Mouse (Mus musculus): ENCODE measurements around the gene Otulin.

Gene Otulin

GRCm38 (mm10) chr15:27581640-27582039, 48.9 kb downstream of the Otulin start:
- no peak for DNase-seq (ENCODE audit: low read depth)

GRCm38 (mm10) chr15:27580771-27581170, 49.7 kb downstream of the Otulin start:
- no peak for DNase-seq (ENCODE audit: low read depth)

GRCm38 (mm10) chr15:27579853-27580252, 50.6 kb downstream of the Otulin start:
- no peak for DNase-seq (ENCODE audit: low read depth)

GRCm38 (mm10) chr15:27578918-27579317, 51.6 kb downstream of the Otulin start:
- DNase-seq (ENCODE audit: low read depth) = no peak

- DNase-seq (ENCODE audit: low read depth) = peak; percentile 57
Measured at GRCm38 (mm10) chr15:27577915-27578780, 52.3 kb downstream of the Otulin start.

GRCm38 (mm10) chr15:27576886-27577285, 53.6 kb downstream of the Otulin start:
- no peak for DNase-seq (ENCODE audit: low read depth)

- no peak for DNase-seq (ENCODE audit: low read depth)
Measured at GRCm38 (mm10) chr15:27575932-27576331, 54.6 kb downstream of the Otulin start.

GRCm38 (mm10) chr15:27574992-27575781, 55.3 kb downstream of the Otulin start:
- no peak for DNase-seq (ENCODE audit: low read depth)

- no peak for DNase-seq (ENCODE audit: low read depth)
Measured at GRCm38 (mm10) chr15:27571179-27571578, 59.3 kb downstream of the Otulin start.

- no peak for DNase-seq (ENCODE audit: low read depth)
Measured at GRCm38 (mm10) chr15:27570385-27570784, 60.1 kb downstream of the Otulin start.

- DNase-seq (ENCODE audit: low read depth) = no peak
Measured at GRCm38 (mm10) chr15:27569924-27570323, 60.6 kb downstream of the Otulin start.

- DNase-seq (ENCODE audit: low read depth) = no peak
Measured at GRCm38 (mm10) chr15:27568371-27568770, 62.1 kb downstream of the Otulin start.

GRCm38 (mm10) chr15:27567356-27567755, 63.1 kb downstream of the Otulin start:
- DNase-seq (ENCODE audit: low read depth) = no peak

- DNase-seq (ENCODE audit: low read depth) = no peak
Measured at GRCm38 (mm10) chr15:27565626-27566185, 64.8 kb downstream of the Otulin start.

GRCm38 (mm10) chr15:27564106-27565100, 66.1 kb downstream of the Otulin start:
- DNase-seq (ENCODE audit: low read depth) = peak; percentile 25

- DNase-seq (ENCODE audit: low read depth) = no peak
Measured at GRCm38 (mm10) chr15:27560315-27560714, 70.2 kb downstream of the Otulin start.

- no peak for DNase-seq (ENCODE audit: low read depth)
Measured at GRCm38 (mm10) chr15:27558456-27559147, 71.9 kb downstream of the Otulin start.

GRCm38 (mm10) chr15:27553554-27553953, 76.9 kb downstream of the Otulin start:
- DNase-seq (ENCODE audit: low read depth) = no peak

- no peak for DNase-seq (ENCODE audit: low read depth)
Measured at GRCm38 (mm10) chr15:27552129-27552700, 78.3 kb downstream of the Otulin start.
